Mouse (Mus musculus) adrenal gland (tissue): ENCODE results near the gene Prdm12.

Experiments used
- intact Hi-C: fragments of 180-260 bp; cut with DNase I; formaldehyde crosslinking; loops from one replicate; pipeline ENCODE4 v1.15.1; 2025
- long read RNA-seq, 2 experiments: library from polyadenylated mRNA; unstranded; transcript quantifications; one replicate each; pipeline ENCODE4 v2.0.0; 2020; ENCODE audit warnings: borderline replicate concordance in 1 of 2; ENCODE audit not compliant: insufficient replicate concordance in 1 of 2

Gene Prdm12
- long read RNA-seq, experiment 1 = 0 reads
- long read RNA-seq, experiment 2 = 0 reads

DNA sequence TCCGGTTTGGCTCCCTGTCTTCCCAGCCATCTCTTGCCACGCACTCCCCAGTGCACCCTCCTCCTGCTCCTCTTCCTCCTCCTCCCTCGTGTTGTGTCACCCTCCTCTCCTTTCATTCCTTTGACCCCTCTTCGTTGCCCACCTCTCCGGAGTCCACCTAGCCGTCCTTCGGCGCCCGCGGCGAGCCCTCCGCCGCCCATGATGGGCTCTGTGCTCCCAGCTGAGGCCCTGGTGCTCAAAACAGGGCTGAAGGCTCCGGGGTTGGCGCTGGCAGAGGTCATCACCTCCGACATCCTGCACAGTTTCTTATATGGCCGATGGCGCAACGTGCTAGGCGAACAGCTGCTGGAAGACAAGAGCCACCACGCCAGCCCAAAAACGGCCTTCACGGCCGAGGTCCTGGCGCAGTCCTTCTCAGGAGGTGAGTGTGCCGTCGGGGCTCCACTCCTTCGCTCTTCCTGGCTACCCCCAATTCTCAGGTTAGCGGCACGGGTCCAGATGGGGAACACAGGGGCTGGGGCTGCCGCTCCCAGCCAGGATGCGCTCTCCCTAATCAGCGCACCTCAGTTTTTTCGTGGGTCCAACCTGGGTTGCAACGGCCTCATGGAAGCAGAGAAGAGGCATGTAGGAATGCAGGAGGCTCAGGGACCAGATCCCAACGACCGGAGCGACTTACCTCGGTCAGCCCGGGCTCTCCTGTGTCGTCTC is at the start of gene Prdm12:
TSS of gene Prdm12 (plus strand) at position 137 of the 708 bp plus-strand sequence.
- intact Hi-C loops = no loop called here

DNA sequence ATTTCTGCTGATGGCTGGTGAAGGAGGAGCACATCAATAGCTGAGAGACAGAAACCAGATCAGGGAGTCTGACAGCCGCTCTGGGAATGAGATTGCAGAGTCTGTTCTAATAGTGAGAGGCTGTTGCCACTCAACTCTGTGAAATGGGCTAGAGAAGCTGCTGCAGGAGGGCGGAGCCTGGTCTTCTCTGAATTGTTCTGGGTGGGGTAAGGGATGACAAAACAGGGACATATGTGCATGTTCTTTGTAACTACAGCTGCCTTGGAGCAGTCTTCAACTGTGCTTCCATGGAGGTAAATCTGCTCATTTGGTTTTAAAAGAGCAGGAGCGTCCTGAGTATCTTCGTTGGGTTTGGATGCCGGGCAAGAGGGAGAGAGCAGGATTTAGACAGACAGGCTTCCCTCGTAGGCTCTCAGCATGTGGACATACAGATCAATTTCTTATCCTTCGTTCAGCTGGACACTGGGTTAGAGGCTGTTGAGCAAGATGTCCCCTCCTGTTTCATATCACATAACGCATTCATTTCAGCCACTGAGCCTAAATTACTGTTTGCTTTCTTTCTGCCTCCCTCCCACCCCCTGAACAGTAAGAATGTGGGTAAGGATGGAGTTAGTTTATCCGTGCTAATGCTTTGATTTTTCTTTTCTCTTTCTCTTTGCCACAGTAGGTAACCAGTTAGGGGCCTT is 47.9 kb upstream of the Prdm12 start:
- intact Hi-C loops = no loop called here

GRCm38 (mm10) chr2:31607555-31607954 is 32.3 kb upstream of the Prdm12 start:
- intact Hi-C loops = no loop called here

- intact Hi-C loops = no loop called here
Observed at GRCm38 (mm10) chr2:31609859-31610261, 30.0 kb upstream of the Prdm12 start.

- intact Hi-C loops = no loop called here
Observed at GRCm38 (mm10) chr2:31610922-31611321, 28.9 kb upstream of the Prdm12 start.

- intact Hi-C loops = no loop called here
Observed at GRCm38 (mm10) chr2:31611400-31611799, 28.4 kb upstream of the Prdm12 start.

- intact Hi-C loops = no loop called here
Observed at GRCm38 (mm10) chr2:31612627-31613026, 27.2 kb upstream of the Prdm12 start.

DNA sequence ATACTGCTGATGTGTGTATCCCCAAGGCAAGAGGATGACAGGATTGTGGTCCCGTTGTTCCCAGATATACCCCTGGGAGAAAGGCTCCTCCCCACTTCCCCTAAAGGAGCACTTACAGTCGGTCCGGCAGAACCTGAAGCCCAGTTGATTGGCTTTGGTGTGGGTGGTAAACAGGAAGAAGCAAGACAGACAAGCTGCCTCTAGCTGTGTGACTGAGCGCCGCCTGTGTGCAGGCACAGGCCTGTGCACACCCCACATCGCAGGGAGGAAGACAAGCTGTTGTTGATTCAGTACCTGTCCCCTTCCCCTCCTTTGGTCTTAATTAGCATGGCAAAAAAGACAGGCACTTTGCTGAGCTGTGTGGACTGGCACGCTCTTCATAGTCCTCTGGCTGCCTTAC is 26.1 kb upstream of the Prdm12 start:
- intact Hi-C loops = no loop called here

- intact Hi-C loops = no loop called here
Observed at GRCm38 (mm10) chr2:31618484-31619161, 21.2 kb upstream of the Prdm12 start.

GRCm38 (mm10) chr2:31619208-31619607 is 20.6 kb upstream of the Prdm12 start:
- intact Hi-C loops = no loop called here

- intact Hi-C loops = no loop called here
Observed at GRCm38 (mm10) chr2:31633531-31633930, 6.3 kb upstream of the Prdm12 start.

- intact Hi-C loops = no loop called here
Observed at GRCm38 (mm10) chr2:31635281-31636137, 4.3 kb upstream of the Prdm12 start.

DNA sequence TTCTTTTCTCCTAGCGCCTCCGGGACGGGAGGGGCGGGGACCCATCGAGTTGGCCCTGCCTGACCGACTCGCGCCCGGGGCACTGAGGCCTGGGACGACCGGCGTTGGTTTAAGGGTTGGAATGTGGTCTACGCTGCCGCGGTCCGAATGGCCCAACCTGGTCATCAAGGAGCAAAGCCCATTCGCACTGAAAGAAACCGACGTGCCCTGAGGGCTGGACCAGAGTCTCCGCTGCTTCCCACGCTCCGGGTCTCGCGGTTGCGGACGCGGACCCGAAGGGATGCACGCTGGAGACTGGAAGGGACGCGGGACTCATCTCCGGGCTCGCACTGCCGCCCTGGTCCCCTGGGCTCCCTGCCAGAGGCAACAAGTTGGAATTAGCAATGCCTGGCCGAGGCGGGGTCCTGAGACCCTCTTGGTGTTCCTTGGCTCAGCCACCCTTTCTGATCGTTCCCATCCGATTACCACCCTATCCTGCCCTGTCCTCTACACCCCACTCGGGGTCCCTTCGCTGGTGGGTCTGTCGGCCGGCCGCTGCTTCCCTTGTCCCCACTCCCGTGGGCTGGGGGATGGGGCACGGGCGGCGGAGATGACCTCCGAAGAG is 3.6 kb upstream of the Prdm12 start:
- intact Hi-C loops = no loop called here

DNA sequence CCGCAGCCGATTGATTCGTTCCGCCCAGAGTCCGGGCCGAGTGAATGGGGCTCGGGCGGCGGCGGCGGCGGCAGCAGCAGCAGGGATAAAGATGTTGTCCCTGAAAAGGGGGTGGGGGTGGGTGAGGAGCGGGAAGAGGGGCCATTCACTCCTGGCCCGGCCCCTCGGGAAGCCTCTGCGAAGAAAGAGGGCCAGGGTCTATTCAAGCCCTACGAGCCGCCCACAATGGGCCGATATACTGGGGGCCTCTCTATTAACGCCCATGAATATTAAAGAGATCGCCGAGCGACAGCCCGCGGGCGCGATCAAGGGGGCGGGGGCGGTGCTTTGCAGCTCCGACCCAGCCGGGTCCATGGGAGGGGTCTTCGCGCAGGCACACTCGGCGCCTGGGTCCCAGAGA is 3.1 kb upstream of the Prdm12 start:
- intact Hi-C loops = no loop called here

- intact Hi-C loops = no loop called here
Observed at GRCm38 (mm10) chr2:31637311-31637710, 2.5 kb upstream of the Prdm12 start.

DNA sequence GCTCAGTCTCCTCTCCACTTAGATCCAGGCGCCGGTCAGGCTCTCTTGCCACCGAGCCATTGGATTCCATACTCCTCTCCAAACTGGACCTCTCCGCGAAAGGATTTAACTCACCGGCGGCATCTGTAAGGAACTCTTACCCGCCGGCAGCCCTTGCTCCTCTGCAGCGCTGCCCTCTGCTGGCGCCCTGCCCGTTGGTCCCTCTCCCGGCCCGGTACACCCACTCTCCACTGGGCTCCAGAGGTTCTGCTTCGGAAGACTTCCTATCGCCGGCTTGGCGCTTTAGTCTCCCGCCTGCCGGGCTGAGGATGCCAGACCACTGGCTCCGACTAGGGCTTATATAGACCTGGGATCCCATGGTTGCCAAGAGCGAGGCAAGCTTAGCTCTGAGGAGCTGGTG is 2.0 kb upstream of the Prdm12 start:
- intact Hi-C loops = no loop called here

DNA sequence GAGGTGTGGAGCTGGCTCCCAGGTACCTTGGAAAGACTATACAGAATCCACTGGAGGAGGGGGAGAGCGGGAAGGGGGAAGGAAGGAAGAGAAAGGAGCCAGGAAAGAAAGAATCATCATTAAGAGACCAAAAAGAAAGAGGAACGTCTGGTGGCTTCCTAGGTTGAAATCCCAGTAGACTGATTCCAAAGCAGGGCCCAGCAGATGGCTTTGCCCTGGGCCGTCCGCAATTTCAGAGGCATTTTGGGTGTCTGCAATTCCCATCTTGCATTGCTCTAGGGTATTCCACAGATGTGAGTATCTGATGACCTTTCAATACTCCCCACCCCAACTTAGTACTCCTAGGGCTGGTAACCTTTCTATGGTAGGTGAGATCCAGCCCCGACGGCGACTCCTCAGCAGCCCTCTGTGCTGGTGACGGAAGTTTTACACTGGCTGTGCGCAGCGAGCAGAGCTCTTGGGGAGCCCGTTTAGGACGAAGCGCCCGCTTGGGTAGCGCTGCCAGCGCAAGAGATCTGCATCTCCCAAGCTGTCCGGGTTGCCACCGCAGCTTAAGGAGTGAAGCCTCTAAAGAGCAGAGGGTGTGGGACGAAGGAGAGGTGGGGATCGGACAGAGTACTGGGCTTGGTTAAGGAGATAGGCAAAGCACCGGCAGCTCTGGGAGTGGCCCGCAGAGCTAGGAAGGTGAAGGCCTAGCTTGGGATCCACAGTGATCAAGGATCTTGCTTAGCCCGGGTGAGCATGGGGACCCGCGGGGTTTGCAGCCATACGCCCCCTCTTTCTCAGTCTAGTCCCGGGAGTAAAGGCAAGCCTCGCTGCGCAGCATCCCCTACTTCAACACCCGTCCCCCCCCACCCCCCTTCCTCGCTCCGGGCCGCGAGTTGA is 1.0 kb upstream of the Prdm12 start:
- intact Hi-C loops = no loop called here

GRCm38 (mm10) chr2:31639466-31639760 is 424 bp upstream of the Prdm12 start:
- intact Hi-C loops = no loop called here

- intact Hi-C loops = no loop called here
Observed at GRCm38 (mm10) chr2:31640609-31641507, 1.0 kb downstream of the Prdm12 start.
